In genomic region chr10:121506731-121507583, GRCm38 (mm10) we compare ENCODE assay signal across 8 mouse cellular contexts. TPM values are rescaled to one million over a fixed set of nuclear protein-coding genes. Genes with fewer than 3 reads are reported as not detected.
A peak's percentile ranks its signal among the peaks of the same experiment; 100 is the strongest.
DNase-seq lines count a peak whose midpoint lies in the region; ATAC-seq and TF ChIP-seq lines count a peak whose summit lies in the region.

No protein-coding gene starts in this region.

- peaks cover 2% of the 10 kb centered on the region for H3K4me1 ChIP-seq in heart, adult 2 months (ENCODE audit: control insufficient read depth, insufficient read depth, low read length)
- H3K4me1 ChIP-seq in lung, adult 2 months (ENCODE audit: control insufficient read depth, insufficient read depth, low read length): 0 out of 2 replicates have a peak, but pooled peaks cover 4% of the 10 kb centered on the region

- no peaks in the 10 kb centered on the region for H3K36me3 ChIP-seq in heart, adult 2 months (ENCODE audit: control insufficient read depth, insufficient read depth, low read length)

- H3K79me2 ChIP-seq in heart, adult 2 months (replicated peaks; ENCODE audit: control insufficient read depth, insufficient read depth, low read length): no peaks in the 10 kb centered on the region

- no peak overlapping the region for H3K4me3 ChIP-seq in heart, adult 2 months
- no peak overlapping the region for H3K4me3 ChIP-seq in lung, adult 2 months (replicated peaks; ENCODE audit: extremely low read depth, low read depth, low read length)

- TF ChIP-seq EP300 in heart, adult 2 months (IDR thresholded peaks at IDR 0.05; ENCODE audit: insufficient read depth, low read depth, low read length): no peak

- TF ChIP-seq POLR2A in heart, adult 2 months (IDR thresholded peaks at IDR 0.05; ENCODE audit: insufficient read depth, low read depth, low read length): no peak
- TF ChIP-seq POLR2A in lung, adult 2 months (IDR thresholded peaks at IDR 0.05; ENCODE audit: borderline replicate concordance, extremely low read depth, low read depth, low read length): no peak

- peak; percentile 29 to 33 for DNase-seq in left cerebral cortex, adult 18-20 months (ENCODE audit: low spot score in 2 of 2)
- no peak for DNase-seq in left cerebral cortex, adult 11 months (ENCODE audit: low spot score)
- DNase-seq in cerebellum, postnatal 14 days: peak; percentile 49 to 63
- DNase-seq in heart, adult 2 months: peak; percentile 75 to 78
- peak; percentile 76 for DNase-seq in kidney, adult 9 months
- peak; percentile 68 for DNase-seq in lung, adult 2 months
- peak; percentile 94 for DNase-seq in thymus, postnatal 14 days

- 59% methylated on average over 29 of the region's 29 CpGs for WGBS in heart, adult 2 months
- 46% methylated on average over 29 of the region's 29 CpGs for WGBS in lung, adult 2 months

- H3K27me3 ChIP-seq in heart, adult 2 months (ENCODE audit: control insufficient read depth, insufficient read depth, low read length): no peaks in the 10 kb centered on the region

- TF ChIP-seq CTCF in heart, adult 2 months (IDR thresholded peaks at IDR 0.05): no peak
- TF ChIP-seq CTCF in lung, adult 2 months (IDR thresholded peaks at IDR 0.05; ENCODE audit: insufficient read depth, low read length): no peak

- peak overlapping the region; percentile 26; the same call in 1 of the 2 replicates for H3K27ac ChIP-seq in heart, adult 2 months

- peak; percentile 93 for ATAC-seq in neutrophil, adult 5-6 weeks (ENCODE audit: extremely low read depth, insufficient number of reproducible peaks, low FRiP score, poor library complexity, severe bottlenecking)

- H3K9ac ChIP-seq in heart, adult 2 months (ENCODE audit: low read depth, low read length): no peak overlapping the region

- intact Hi-C loops in heart, adult 2 months (cut with DNase I): no loop called here

RNA-seq across cellular contexts. Expression of gene Rassf3, which starts 30.8 kb away (rescaled TPM):
- 10 to 100 TPM; 39.4 to 49.7 TPM for total RNA-seq in left cerebral cortex, adult 18-20 months (2021)
- 100 to 1,000 TPM; 134 to 135 TPM for total RNA-seq in heart, adult 2 months (2021)
- polyA plus RNA-seq in heart, adult 2 months (2012; rRNA removed): 69.4 and 121 TPM in 2 replicates
- 66.7 and 97.0 TPM in 2 replicates for polyA plus RNA-seq in lung, adult 2 months (2012; rRNA removed)
- total RNA-seq in neutrophil, adult 5-6 weeks (2017): 173 and 189 TPM in 2 replicates
